Mouse (Mus musculus) hindbrain, embryonic 14.5 days (tissue): ENCODE measurements around the gene Cgrrf1. TPM values are rescaled to one million over a fixed set of nuclear protein-coding genes. Genes with fewer than 3 reads are reported as not detected.

Experiments
- ATAC-seq: fragments of 200-750 bp; cut with Nextera tagmentation; 2 replicates; pipeline ENCODE4 v1.8.0; 2017; ENCODE audit warnings: moderate number of reproducible peaks, mild to moderate bottlenecking, moderate TSS enrichment, moderate library complexity; ENCODE audit not compliant: low FRiP score
- DNase-seq: peaks from one replicate; pipeline ENCODE4 v3.0.0-alpha.2; 2015; ENCODE audit warnings: low spot score
- H3K27ac ChIP-seq: fragments of 300-500 bp; sonication (generic); 2 replicates; pipeline ENCODE4 v1.5.1; 2014; ENCODE audit warnings: mild to moderate bottlenecking, moderate library complexity
- H3K27me3 ChIP-seq: fragments of 300-500 bp; sonication (generic); 2 replicates; pipeline ENCODE4 v1.6.1; 2014; ENCODE audit warnings: mild to moderate bottlenecking, low read length, mixed read lengths; ENCODE audit not compliant: control insufficient read depth, insufficient read depth
- H3K36me3 ChIP-seq: fragments of 300-500 bp; sonication (generic); replicated peaks from 2 replicates; pipeline ENCODE4 v1.6.1; 2014; ENCODE audit not compliant: control insufficient read depth, insufficient read depth
- H3K4me1 ChIP-seq: fragments of 300-500 bp; sonication (generic); replicated peaks from 2 replicates; pipeline ENCODE4 v1.6.1; 2014; ENCODE audit warnings: antibody characterized with exemption, low read length, mixed read lengths; ENCODE audit not compliant: control insufficient read depth, insufficient read depth
- H3K4me2 ChIP-seq: fragments of 300-500 bp; sonication (generic); replicated peaks from 2 replicates; pipeline ENCODE4 v1.6.1; 2014; ENCODE audit warnings: mild to moderate bottlenecking, moderate library complexity
- H3K4me3 ChIP-seq: fragments of 300-500 bp; sonication (generic); replicated peaks from 2 replicates; pipeline ENCODE4 v1.5.1; 2014; ENCODE audit warnings: mild to moderate bottlenecking, low read length
- H3K9ac ChIP-seq: fragments of 300-500 bp; sonication (generic); 2 replicates; pipeline ENCODE4 v1.6.1; 2014
- H3K9me3 ChIP-seq: fragments of 300-500 bp; sonication (generic); 2 replicates; pipeline ENCODE4 v1.6.1; 2016; ENCODE audit warnings: low read length; ENCODE audit not compliant: control insufficient read depth
- WGBS: fragments of 180-500 bp; shearing (Covaris S2); extraction: QIAGEN DNeasy Blood & Tissue Kit; methylation state at CpG from one replicate; pipeline ENCODE4 v1.1.7; 2014; 5-methylcytosine and 5-hydroxymethylcytosine counted together
- polyA plus RNA-seq: library from polyadenylated mRNA; unstranded; fragments of >200 nt; fragmentation: Nextera tagmentation; extraction: Ambion mirVana; gene quantifications from 2 replicates; pipeline ENCODE4 v1.2.1, GENCODE M21; 2014

The Cgrrf1 gene
- 21.3 and 22.1 TPM in 2 replicates for polyA plus RNA-seq

GRCm38 (mm10) chr14:46831837-46832333 is at the start of gene Cgrrf1:
Cgrrf1 (plus strand) TSS chr14:46832125.
- H3K27me3 ChIP-seq: no peaks in the 10 kb centered on the region
- WGBS: under 1% methylated on average over 32 of the region's 32 CpGs
- H3K9me3 ChIP-seq: no peaks in the 10 kb centered on the region
- H3K9ac ChIP-seq: peak within 1 kb of the TSS; percentile 66
- peak within 1 kb of the TSS; percentile 80 for H3K4me3 ChIP-seq
- H3K27ac ChIP-seq: no peak within 1 kb of the TSS
- no peaks in the 10 kb centered on the region for H3K36me3 ChIP-seq
- H3K4me2 ChIP-seq: peak within 1 kb of the TSS; percentile 78
- peaks cover 16% of the 10 kb centered on the region; the same call in 1 of the 2 replicates for H3K4me1 ChIP-seq
- DNase-seq (peak; percentile 79), ATAC-seq (peak; percentile 98)

GRCm38 (mm10) chr14:46782187-46782828 is 49.6 kb upstream of the Cgrrf1 start:
- no peaks in the 10 kb centered on the region for H3K27me3 ChIP-seq
- DNase-seq (no peak), ATAC-seq (no peak)
- H3K27ac ChIP-seq: no peak overlapping the region
- 83% methylated on average over 8 of the region's 8 CpGs for WGBS
- no peak overlapping the region for H3K9ac ChIP-seq
- no peak overlapping the region for H3K4me2 ChIP-seq
- H3K4me3 ChIP-seq: no peak overlapping the region
- peaks cover 8% of the 10 kb centered on the region for H3K4me1 ChIP-seq
- no peaks in the 10 kb centered on the region for H3K9me3 ChIP-seq
- H3K36me3 ChIP-seq: peaks cover 57% of the 10 kb centered on the region

GRCm38 (mm10) chr14:46783327-46783926 is 48.5 kb upstream of the Cgrrf1 start:
- Histone ChIP-seq H3K4me3 (no peak overlapping the region), H3K27me3 (no peaks in the 10 kb centered on the region), H3K9ac (no peak overlapping the region), H3K4me1 (peaks cover 9% of the 10 kb centered on the region), H3K36me3 (peaks cover 46% of the 10 kb centered on the region), H3K27ac (no peak overlapping the region), H3K4me2 (no peak overlapping the region), H3K9me3 (no peaks in the 10 kb centered on the region)
- ATAC-seq (no peak), DNase-seq (no peak)
- 92% methylated on average over 10 of the region's 10 CpGs for WGBS

GRCm38 (mm10) chr14:46785247-46785646 is 46.7 kb upstream of the Cgrrf1 start:
- Histone ChIP-seq H3K4me2 (no peak overlapping the region), H3K4me3 (no peak overlapping the region), H3K9ac (no peak overlapping the region), H3K27ac (no peak overlapping the region), H3K4me1 (peaks cover 9% of the 10 kb centered on the region), H3K9me3 (no peaks in the 10 kb centered on the region), H3K36me3 (peaks cover 28% of the 10 kb centered on the region), H3K27me3 (no peaks in the 10 kb centered on the region)
- ATAC-seq (no peak), DNase-seq (no peak)
- 74% methylated on average over 5 of the region's 5 CpGs for WGBS

- H3K4me3 ChIP-seq: peak overlapping the region; percentile 87
- no peaks in the 10 kb centered on the region for H3K9me3 ChIP-seq
- WGBS: under 1% methylated on average over 11 of the region's 11 CpGs
- no peaks in the 10 kb centered on the region for H3K27me3 ChIP-seq
- DNase-seq (no peak), ATAC-seq (no peak)
- peak overlapping the region; percentile 92 for H3K9ac ChIP-seq
- H3K4me1 ChIP-seq: peaks cover 9% of the 10 kb centered on the region
- H3K27ac ChIP-seq: peak overlapping the region; percentile 99
- H3K36me3 ChIP-seq: peaks cover 17% of the 10 kb centered on the region
- H3K4me2 ChIP-seq: peak overlapping the region; percentile 91
Measured at GRCm38 (mm10) chr14:46787454-46787786, 44.5 kb upstream of the Cgrrf1 start.

GRCm38 (mm10) chr14:46787787-46788504 is 44.0 kb upstream of the Cgrrf1 start, which contains the start of gene Cnih1:
Cnih1 (minus strand) TSS chr14:46788411.
- Histone ChIP-seq H3K9me3 (no peaks in the 10 kb centered on the region), H3K4me2 (peak within 1 kb of the TSS; percentile 91), H3K27me3 (no peaks in the 10 kb centered on the region), H3K4me3 (peak within 1 kb of the TSS; percentile 87), H3K36me3 (peaks cover 12% of the 10 kb centered on the region), H3K27ac (peak within 1 kb of the TSS; percentile 99), H3K4me1 (peaks cover 9% of the 10 kb centered on the region), H3K9ac (peak within 1 kb of the TSS; percentile 92)
- under 1% methylated on average over 75 of the region's 86 CpGs for WGBS
- ATAC-seq (peak; percentile 97), DNase-seq (peak; percentile 92)

GRCm38 (mm10) chr14:46788505-46788901 is 43.4 kb upstream of the Cgrrf1 start:
- H3K27ac ChIP-seq: peak overlapping the region; percentile 99
- 32% methylated on average over 8 of the region's 8 CpGs for WGBS
- no peaks in the 10 kb centered on the region for H3K9me3 ChIP-seq
- DNase-seq (no peak), ATAC-seq (0 out of 2 replicates have a peak, but pooled peaks have one; percentile 4)
- peaks cover 7% of the 10 kb centered on the region for H3K36me3 ChIP-seq
- peak overlapping the region; percentile 87 for H3K4me3 ChIP-seq
- H3K9ac ChIP-seq: peak overlapping the region; percentile 92; the same call in 1 of the 2 replicates
- H3K4me1 ChIP-seq: peaks cover 9% of the 10 kb centered on the region
- H3K4me2 ChIP-seq: peak overlapping the region; percentile 91
- no peaks in the 10 kb centered on the region for H3K27me3 ChIP-seq

- Histone ChIP-seq H3K27ac (no peak overlapping the region), H3K36me3 (no peaks in the 10 kb centered on the region), H3K4me2 (no peak overlapping the region), H3K9ac (no peak overlapping the region), H3K4me3 (no peak overlapping the region), H3K27me3 (no peaks in the 10 kb centered on the region), H3K9me3 (no peaks in the 10 kb centered on the region), H3K4me1 (peaks cover 9% of the 10 kb centered on the region)
- no peak for DNase-seq
- WGBS: 73% methylated on average over 4 of the region's 4 CpGs
- ATAC-seq: no peak
Measured at GRCm38 (mm10) chr14:46790303-46790702, 41.6 kb upstream of the Cgrrf1 start.

GRCm38 (mm10) chr14:46790723-46791122 is 41.2 kb upstream of the Cgrrf1 start:
- ATAC-seq (no peak), DNase-seq (no peak)

More at GRCm38 (mm10) chr14:46790723-46791122, 41.2 kb upstream of the Cgrrf1 start:
- Histone ChIP-seq H3K27me3 (no peaks in the 10 kb centered on the region), H3K4me1 (peaks cover 9% of the 10 kb centered on the region), H3K9ac (no peak overlapping the region), H3K36me3 (no peaks in the 10 kb centered on the region), H3K4me3 (no peak overlapping the region), H3K4me2 (no peak overlapping the region), H3K27ac (no peak overlapping the region), H3K9me3 (no peaks in the 10 kb centered on the region)
- 94% methylated on average over 6 of the region's 6 CpGs for WGBS
